Mouse (Mus musculus) C2C12 (cell line): ENCODE data around the gene Lyrm2.

Experiments
- CTCF ChIP-seq: IDR thresholded peaks from one replicate; pipeline ENCODE4 v1.5.1; 2011; ENCODE audit not compliant: control insufficient read depth, insufficient read depth, insufficient read length
- MAX ChIP-seq: IDR thresholded peaks from one replicate; pipeline ENCODE4 v1.6.1; 2011; ENCODE audit warnings: mild to moderate bottlenecking, control low read depth

DNA sequence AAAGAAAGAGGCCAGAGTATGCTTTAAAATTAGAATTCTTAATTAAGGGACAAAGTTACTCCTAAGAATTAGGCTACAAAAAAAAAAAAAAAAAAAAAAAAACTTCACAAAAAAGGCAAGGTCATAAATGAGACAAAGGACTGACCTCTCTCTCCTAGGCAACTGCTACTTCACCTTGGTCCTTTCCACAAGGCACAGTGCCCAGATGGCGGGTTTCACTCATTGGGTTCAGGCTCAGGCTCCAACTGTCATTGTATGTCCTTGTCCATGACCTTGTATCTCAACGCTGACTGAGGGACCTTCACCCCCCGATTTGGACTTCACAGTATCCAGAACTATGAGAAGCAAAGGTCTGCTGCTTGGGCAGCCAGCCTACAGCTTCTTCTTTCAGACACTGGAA is 38.3 kb downstream of the Lyrm2 start:
- no peak for TF ChIP-seq CTCF
- TF ChIP-seq MAX, result no peak
